Mouse (Mus musculus) hindbrain, embryonic 15.5 days (tissue): ENCODE measurements around the gene Csta1. TPM values are rescaled to one million over a fixed set of nuclear protein-coding genes. Genes with fewer than 3 reads are reported as not detected.
"Not testable (repeated sequence)": the region's sequence is repeated elsewhere in the genome, so short reads cannot be mapped to it uniquely, and the experiment has no call there.

ENCODE experiments used
- ATAC-seq: fragments of 200-750 bp; cut with Nextera tagmentation; 2 replicates; pipeline ENCODE4 v1.8.0; 2017; ENCODE audit warnings: low read depth, moderate number of reproducible peaks, moderate TSS enrichment; ENCODE audit not compliant: low FRiP score
- H3K27ac ChIP-seq: fragments of 300-500 bp; sonication (generic); replicated peaks from 2 replicates; pipeline ENCODE4 v1.5.1; 2015; ENCODE audit warnings: mild to moderate bottlenecking, inconsistent platforms
- H3K27me3 ChIP-seq: fragments of 300-500 bp; sonication (generic); 2 replicates; pipeline ENCODE4 v1.6.1; 2015; ENCODE audit warnings: control low read depth, inconsistent platforms
- H3K36me3 ChIP-seq: fragments of 300-500 bp; sonication (generic); 2 replicates; pipeline ENCODE4 v1.6.1; 2015; ENCODE audit warnings: control low read depth, inconsistent platforms
- H3K4me1 ChIP-seq: fragments of 300-500 bp; sonication (generic); replicated peaks from 2 replicates; pipeline ENCODE4 v1.6.1; 2015; ENCODE audit warnings: control low read depth, inconsistent platforms
- H3K4me2 ChIP-seq: fragments of 300-500 bp; sonication (generic); 2 replicates; pipeline ENCODE4 v1.6.1; 2015; ENCODE audit warnings: moderate library complexity, mild to moderate bottlenecking, inconsistent platforms
- H3K4me3 ChIP-seq: fragments of 300-500 bp; sonication (generic); 2 replicates; pipeline ENCODE4 v1.5.1; 2015; ENCODE audit warnings: mild to moderate bottlenecking, inconsistent platforms
- H3K9ac ChIP-seq: fragments of 300-500 bp; sonication (generic); 2 replicates; pipeline ENCODE4 v1.6.1; 2015; ENCODE audit warnings: inconsistent platforms
- H3K9me3 ChIP-seq: fragments of 300-500 bp; sonication (generic); 2 replicates; pipeline ENCODE4 v1.6.1; 2016; ENCODE audit warnings: control low read depth, inconsistent platforms
- WGBS: fragments of 180-500 bp; shearing (Covaris S2); methylation state at CpG from one replicate; pipeline ENCODE4 v1.1.7; 2015; 5-methylcytosine and 5-hydroxymethylcytosine counted together
- polyA plus RNA-seq: library from polyadenylated mRNA; unstranded; fragments of >200 nt; fragmentation: Nextera tagmentation; extraction: Ambion mirVana; gene quantifications from 2 replicates; pipeline ENCODE4 v1.2.1, GENCODE M21; 2015

The Csta1 gene
- 0.06 TPM in 1 of 2 replicates, not detected in the other for polyA plus RNA-seq

DNA sequence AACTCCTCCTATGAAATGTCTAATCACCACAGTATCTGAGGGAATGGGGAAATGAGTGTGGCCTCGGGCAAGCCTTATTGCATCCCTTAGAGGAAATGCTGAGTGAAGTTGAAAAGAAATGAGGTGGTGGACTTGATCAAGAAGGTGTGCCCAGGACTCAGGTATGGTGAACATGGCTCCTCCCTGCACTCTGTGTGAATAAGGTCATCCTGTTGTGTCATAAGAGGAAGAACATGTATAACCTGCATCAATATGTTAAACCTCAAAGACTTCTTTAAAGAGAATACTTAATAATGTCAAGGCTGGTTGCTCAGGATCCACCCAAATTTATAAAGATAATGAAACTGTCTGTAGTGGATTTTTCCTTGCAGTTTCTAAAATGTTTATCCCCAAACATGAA, at the start of gene Csta1:
Csta1 (minus strand) TSS at position 101 of the 400 bp plus-strand sequence.
- H3K4me2 ChIP-seq, result no peak within 1 kb of the TSS
- no peak within 1 kb of the TSS for H3K4me3 ChIP-seq
- H3K36me3 ChIP-seq, result no peaks in the 10 kb centered on the region
- H3K27me3 ChIP-seq, result no peaks in the 10 kb centered on the region
- H3K9me3 ChIP-seq, result no peaks in the 10 kb centered on the region
- H3K27ac ChIP-seq, result no peak within 1 kb of the TSS
- ATAC-seq, result no peak
- H3K4me1 ChIP-seq, result no peaks in the 10 kb centered on the region
- 88% methylated on average over 1 of the region's 1 CpGs for WGBS
- H3K9ac ChIP-seq, result no peak within 1 kb of the TSS

DNA sequence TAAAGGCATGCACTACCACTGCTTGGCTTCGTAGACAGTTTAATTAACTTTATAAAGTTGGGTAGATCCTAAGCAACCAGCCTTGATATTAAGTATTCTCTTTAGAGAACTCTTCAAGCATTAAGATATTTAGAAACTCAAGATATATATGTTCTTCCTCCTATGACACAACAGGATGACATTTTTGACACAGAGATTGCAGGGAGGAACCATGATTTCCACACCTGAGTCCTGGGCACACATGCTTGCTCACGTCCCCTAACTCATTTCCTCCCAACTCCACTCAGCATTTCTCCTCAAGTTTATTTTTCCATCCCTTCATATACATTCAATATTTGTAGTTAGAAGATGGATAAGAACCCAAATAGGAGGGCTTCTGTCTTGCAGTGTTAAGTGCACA, 48.9 kb upstream of the Csta1 start:
- Histone ChIP-seq H3K4me1 (no peaks in the 10 kb centered on the region), H3K9me3 (no peaks in the 10 kb centered on the region), H3K4me2 (no peak overlapping the region), H3K36me3 (no peaks in the 10 kb centered on the region), H3K27ac (no peak overlapping the region), H3K9ac (no peak overlapping the region), H3K27me3 (no peaks in the 10 kb centered on the region), H3K4me3 (no peak overlapping the region)
- no peak for ATAC-seq
- 89% methylated on average over 2 of the region's 2 CpGs for WGBS

- no peaks in the 10 kb centered on the region for H3K9me3 ChIP-seq
- no peak overlapping the region for H3K9ac ChIP-seq
- no peak for ATAC-seq
- no peaks in the 10 kb centered on the region for H3K36me3 ChIP-seq
- H3K27ac ChIP-seq, result no peak overlapping the region
- no peaks in the 10 kb centered on the region for H3K27me3 ChIP-seq
- H3K4me3 ChIP-seq, result no peak overlapping the region
- no peaks in the 10 kb centered on the region for H3K4me1 ChIP-seq
- H3K4me2 ChIP-seq, result no peak overlapping the region
These were observed 45.1 kb upstream of the Csta1 start for GRCm38 (mm10) chr16:36176108-36176507.

GRCm38 (mm10) chr16:36167841-36168240, 36.8 kb upstream of the Csta1 start:
- not testable (repeated sequence) for H3K9ac ChIP-seq, H3K4me1 ChIP-seq, H3K4me2 ChIP-seq, H3K27me3 ChIP-seq, H3K4me3 ChIP-seq, H3K9me3 ChIP-seq, H3K27ac ChIP-seq, ATAC-seq, H3K36me3 ChIP-seq
- WGBS, result 84% methylated on average over 9 of the region's 10 CpGs

- Histone ChIP-seq H3K4me2 (no peak within 1 kb of the TSS), H3K9ac (no peak within 1 kb of the TSS), H3K27me3 (no peaks in the 10 kb centered on the region), H3K9me3 (no peaks in the 10 kb centered on the region), H3K4me3 (no peak within 1 kb of the TSS), H3K27ac (no peak within 1 kb of the TSS), H3K4me1 (no peaks in the 10 kb centered on the region), H3K36me3 (no peaks in the 10 kb centered on the region)
- ATAC-seq, result no peak
These were observed 25.4 kb upstream of the Csta1 start, which contains the start of gene Stfa2l1 for GRCm38 (mm10) chr16:36156402-36156975. TSS of gene Stfa2l1 (plus strand) at chr16:36156811.

DNA sequence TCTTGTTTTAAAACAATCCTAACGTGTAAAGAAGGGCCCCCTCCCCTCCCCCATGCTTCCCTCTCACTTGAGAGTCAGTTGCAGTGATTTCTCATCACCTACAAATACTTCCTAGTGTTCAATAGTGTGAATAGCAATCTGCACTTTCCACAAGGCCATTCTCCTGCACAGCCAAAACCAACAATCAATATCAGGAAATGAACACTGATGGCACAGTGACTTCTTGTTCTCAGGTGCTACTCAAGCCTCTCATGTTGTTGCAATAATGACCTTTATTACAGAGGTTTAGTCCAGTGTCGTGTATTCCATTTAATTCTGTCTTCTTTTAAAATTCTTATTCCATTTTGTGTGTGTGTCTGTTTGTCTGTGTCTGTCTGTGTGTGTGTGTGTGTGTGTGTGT, 7.2 kb upstream of the Csta1 start:
- Histone ChIP-seq H3K9ac (no peak overlapping the region), H3K36me3 (no peaks in the 10 kb centered on the region), H3K9me3 (no peaks in the 10 kb centered on the region), H3K4me2 (no peak overlapping the region), H3K27me3 (no peaks in the 10 kb centered on the region), H3K4me3 (no peak overlapping the region), H3K4me1 (no peaks in the 10 kb centered on the region), H3K27ac (no peak overlapping the region)
- 87% methylated on average over 2 of the region's 2 CpGs for WGBS
- no peak for ATAC-seq

DNA sequence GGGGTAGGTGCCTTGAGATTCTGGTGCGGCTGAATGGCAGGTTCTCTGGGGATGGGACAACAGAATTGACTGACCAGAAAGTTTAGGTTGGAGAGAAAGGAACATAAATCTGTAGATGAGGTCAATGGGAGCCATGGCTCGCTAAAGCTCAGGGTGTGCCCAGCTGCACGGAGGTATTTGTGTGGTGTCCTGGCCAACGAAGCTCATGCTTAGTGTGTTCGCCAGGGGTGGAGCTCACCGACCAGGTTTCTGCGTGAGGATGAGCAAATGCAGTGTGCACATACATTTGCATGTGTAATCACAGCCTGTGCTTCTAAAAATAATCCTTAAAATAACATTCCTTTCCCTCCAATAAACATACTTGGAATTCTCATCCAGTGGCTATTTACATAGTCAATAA, 2.9 kb downstream of the Csta1 start:
- H3K4me3 ChIP-seq, result no peak overlapping the region
- no peak for ATAC-seq
- no peaks in the 10 kb centered on the region for H3K27me3 ChIP-seq
- WGBS, result 95% methylated on average over 7 of the region's 7 CpGs
- no peaks in the 10 kb centered on the region for H3K4me1 ChIP-seq
- H3K27ac ChIP-seq, result no peak overlapping the region
- no peak overlapping the region for H3K9ac ChIP-seq
- no peaks in the 10 kb centered on the region for H3K9me3 ChIP-seq
- no peak overlapping the region for H3K4me2 ChIP-seq
- H3K36me3 ChIP-seq, result no peaks in the 10 kb centered on the region

GRCm38 (mm10) chr16:36115751-36116150, 15.3 kb downstream of the Csta1 start:
- not testable (repeated sequence) for H3K4me3 ChIP-seq, H3K4me1 ChIP-seq, H3K27me3 ChIP-seq, H3K4me2 ChIP-seq, H3K9me3 ChIP-seq, H3K9ac ChIP-seq, H3K27ac ChIP-seq, H3K36me3 ChIP-seq, ATAC-seq
- 91% methylated on average over 6 of the region's 6 CpGs for WGBS

- not testable (repeated sequence) for H3K27ac ChIP-seq, H3K9ac ChIP-seq, H3K27me3 ChIP-seq, ATAC-seq, H3K4me2 ChIP-seq, H3K4me1 ChIP-seq, H3K4me3 ChIP-seq, H3K9me3 ChIP-seq, H3K36me3 ChIP-seq
These were observed 19.6 kb downstream of the Csta1 start for GRCm38 (mm10) chr16:36111486-36111885.

DNA sequence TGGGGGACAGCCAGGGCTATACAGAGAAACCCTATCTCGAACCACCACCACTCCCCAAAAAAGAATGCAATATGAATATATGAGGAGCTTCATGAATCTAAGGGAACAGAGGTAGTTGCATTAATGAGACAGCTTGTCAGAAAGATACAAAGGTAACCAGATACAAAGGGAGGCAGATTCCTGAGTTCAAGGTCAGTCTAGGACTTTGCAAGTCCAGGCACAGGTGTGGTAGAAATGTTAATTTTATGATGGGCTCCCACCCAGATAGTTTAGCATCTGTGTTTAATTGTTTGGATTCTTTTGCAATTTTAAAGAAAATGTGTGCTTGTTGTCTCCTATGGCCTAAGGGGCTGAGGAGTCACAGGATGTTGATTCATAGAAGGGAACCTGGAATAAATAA, 28.8 kb downstream of the Csta1 start:
- ATAC-seq, result no peak
- Histone ChIP-seq H3K27ac (no peak overlapping the region), H3K4me1 (no peaks in the 10 kb centered on the region), H3K9ac (no peak overlapping the region), H3K9me3 (no peaks in the 10 kb centered on the region), H3K36me3 (no peaks in the 10 kb centered on the region), H3K27me3 (no peaks in the 10 kb centered on the region), H3K4me2 (no peak overlapping the region), H3K4me3 (no peak overlapping the region)
- 89% methylated on average over 1 of the region's 1 CpGs for WGBS

DNA sequence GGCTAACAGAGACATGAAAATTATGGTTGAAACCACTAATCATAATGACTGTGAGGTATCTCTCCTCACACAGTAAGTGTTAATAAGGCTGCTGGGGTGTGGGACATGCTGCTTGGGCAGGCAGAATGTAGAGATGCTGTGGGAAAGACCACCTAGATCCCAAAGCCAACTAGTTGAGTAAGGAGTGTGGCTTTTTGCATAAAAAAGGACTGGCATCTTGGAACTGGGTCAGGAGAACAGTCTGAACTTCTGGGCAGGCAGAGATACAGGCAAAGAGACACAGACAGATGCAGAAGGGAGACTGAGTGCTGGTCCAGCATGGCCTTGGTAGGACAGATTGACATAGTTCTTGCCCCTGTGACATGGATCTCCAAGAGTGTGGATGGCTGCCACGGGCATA, 29.5 kb downstream of the Csta1 start:
- H3K4me3 ChIP-seq, result no peak overlapping the region
- H3K36me3 ChIP-seq, result no peaks in the 10 kb centered on the region
- no peak overlapping the region for H3K9ac ChIP-seq
- no peak overlapping the region for H3K27ac ChIP-seq
- H3K4me1 ChIP-seq, result no peaks in the 10 kb centered on the region
- H3K27me3 ChIP-seq, result no peaks in the 10 kb centered on the region
- no peak overlapping the region for H3K4me2 ChIP-seq
- ATAC-seq, result no peak
- H3K9me3 ChIP-seq, result no peaks in the 10 kb centered on the region
- WGBS, result 93% methylated on average over 1 of the region's 1 CpGs

DNA sequence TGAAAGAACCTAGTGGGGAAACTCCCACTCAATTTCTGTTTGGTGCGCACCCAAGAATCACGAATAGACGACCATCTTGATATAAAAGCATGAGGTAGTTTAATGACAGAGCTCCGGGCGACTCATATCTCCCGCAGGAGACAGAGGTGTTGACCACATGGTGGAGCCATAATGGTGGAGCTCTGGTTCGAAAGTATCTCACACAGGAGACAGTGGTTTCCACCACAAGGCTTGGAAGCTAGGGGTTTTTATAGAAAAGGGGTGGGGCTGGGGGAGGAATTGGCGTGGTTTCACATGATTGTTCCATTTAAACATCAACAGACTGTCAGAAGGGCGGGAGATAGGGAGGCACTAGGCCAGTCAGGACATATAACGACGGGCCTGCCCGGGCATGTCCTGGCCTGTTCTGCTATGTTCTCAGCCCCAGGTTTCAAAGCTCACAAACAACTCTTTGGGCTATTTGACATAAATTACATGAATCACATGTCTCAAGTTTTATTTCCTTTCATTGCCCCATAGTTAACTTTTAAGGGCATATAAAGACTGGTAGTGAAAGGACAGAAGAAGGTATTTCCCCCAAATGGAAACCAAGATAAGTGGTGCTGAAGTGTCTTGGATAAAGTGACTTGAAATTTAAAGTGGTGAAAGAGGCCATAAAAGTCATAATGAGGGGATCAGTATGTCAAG, 33.1 kb downstream of the Csta1 start:
- 95% methylated on average over 12 of the region's 12 CpGs for WGBS

DNA sequence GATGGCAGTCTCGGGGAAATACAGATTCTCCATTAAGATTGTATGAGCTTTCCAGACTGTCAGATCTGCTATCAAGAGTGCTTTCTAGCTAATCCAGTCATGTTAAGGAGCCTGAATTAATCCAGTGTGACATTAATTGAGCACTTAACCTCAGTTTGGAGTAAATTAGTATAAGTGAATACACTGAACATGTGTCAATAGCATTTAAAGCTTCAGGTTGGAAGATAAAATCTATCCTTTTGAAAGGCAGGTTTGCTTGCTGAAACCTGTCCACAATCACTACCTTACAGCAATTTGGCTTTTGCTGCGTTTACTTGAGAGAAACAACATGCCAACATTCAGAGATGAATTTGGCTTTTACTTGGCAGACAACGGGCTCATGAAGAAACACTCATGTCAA, 37.0 kb downstream of the Csta1 start:
- no peaks in the 10 kb centered on the region for H3K9me3 ChIP-seq
- H3K4me3 ChIP-seq, result no peak overlapping the region
- no peak for ATAC-seq
- no peak overlapping the region for H3K9ac ChIP-seq
- no peaks in the 10 kb centered on the region for H3K4me1 ChIP-seq
- H3K4me2 ChIP-seq, result no peak overlapping the region
- 0 out of 2 replicates have a peak, but pooled peaks cover 2% of the 10 kb centered on the region for H3K36me3 ChIP-seq
- no peaks in the 10 kb centered on the region for H3K27me3 ChIP-seq
- 91% methylated on average over 3 of the region's 3 CpGs for WGBS
- H3K27ac ChIP-seq, result no peak overlapping the region

More for the DNA sequence above, 33.1 kb downstream of the Csta1 start:
- H3K4me3 ChIP-seq, ATAC-seq, H3K4me1 ChIP-seq, H3K9ac ChIP-seq, H3K36me3 ChIP-seq, H3K27me3 ChIP-seq, H3K4me2 ChIP-seq, H3K27ac ChIP-seq, H3K9me3 ChIP-seq: not testable (repeated sequence)
